In the genomic region with DNA sequence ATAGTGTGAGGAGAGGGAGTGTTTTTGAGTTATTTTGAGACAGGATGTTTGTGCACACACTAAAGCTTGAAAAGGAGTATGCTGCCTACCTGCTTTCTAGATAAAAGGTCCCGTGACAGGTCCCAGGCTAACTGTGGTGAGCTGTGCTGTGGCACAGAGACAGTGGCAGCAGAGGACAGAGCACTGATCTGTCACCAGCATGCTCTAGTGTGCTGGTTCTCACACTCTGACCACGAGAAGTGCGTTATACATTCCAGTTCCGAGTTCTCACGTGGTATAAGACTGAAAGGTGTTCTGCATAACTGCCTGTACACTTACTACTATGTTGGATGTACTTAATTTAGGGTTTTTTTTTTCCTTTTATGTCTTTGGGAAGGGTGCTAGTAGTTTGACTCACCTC, we compare ENCODE assay signal across 13 mouse cellular contexts. TPM values are rescaled to one million over a fixed set of nuclear protein-coding genes. Genes with fewer than 3 reads are reported as not detected.
DNase-seq lines count a peak whose midpoint lies in the region; ATAC-seq lines count a peak whose summit lies in the region.
"Had no signal": no experiment of that assay in that cellular context is flagged by ENCODE, and none has a peak within 500 bp of the region (broad histone marks: within the 10 kb centered on the region; RNA-seq: fewer than 3 reads in every experiment).

No protein-coding gene starts in this region.

- 52% methylated on average over 5 of the region's 5 CpGs for whole genome bisulfite sequencing in heart, embryonic 14.5 days
- 22% methylated on average over 5 of the region's 5 CpGs for WGBS in liver, embryonic 16.5 days (ENCODE audit: insufficient replicate concordance)
- 84% methylated on average over 5 of the region's 5 CpGs for WGBS in forebrain, embryonic 13.5 days

- ATAC-seq in heart, embryonic 14.5 days (ENCODE audit: insufficient number of reproducible peaks, insufficient read depth, low FRiP score, low read depth) = no peak; the same call in 1 of the 2 replicates
- ATAC-seq in liver, embryonic 16.5 days (ENCODE audit: low read depth) = peak; percentile 72
- no peak for ATAC-seq in forebrain, embryonic 13.5 days

- intact Hi-C loops in heart, postnatal 25 days (cut with DNase I) = no loop called here

- no peak overlapping the region for H3K4me3 ChIP-seq in heart, embryonic 14.5 days (ENCODE audit: control insufficient read depth in 1 of 2, insufficient read depth in 1 of 2, low read depth in 1 of 2, low read length in 2 of 2)
- H3K4me3 ChIP-seq in erythroblast, embryonic 14.5 days (replicated peaks) = peak overlapping the region; percentile 62
- H3K4me3 ChIP-seq in liver, embryonic 16.5 days (ENCODE audit: low read depth, low read length) = peak overlapping the region; percentile 19
- H3K4me3 ChIP-seq in forebrain, embryonic 13.5 days = no peak overlapping the region
- H3K4me3 ChIP-seq: embryonic facial prominence, embryonic 15.5 days; kidney, embryonic 15.5 days; lung, embryonic 15.5 days; myocyte had no signal

- H3K4me1 ChIP-seq in heart, embryonic 14.5 days (ENCODE audit: control insufficient read depth in 2 of 2, insufficient read depth in 2 of 2, low read length in 2 of 2) = peaks cover 2 to 28% of the 10 kb centered on the region in 2 experiments
- H3K4me1 ChIP-seq in erythroblast, embryonic 14.5 days (ENCODE audit: control insufficient read depth) = peaks cover 71% of the 10 kb centered on the region
- H3K4me1 ChIP-seq in liver, embryonic 16.5 days (ENCODE audit: control insufficient read depth, low read depth, low read length) = peaks cover 53% of the 10 kb centered on the region
- no peaks in the 10 kb centered on the region for H3K4me1 ChIP-seq in forebrain, embryonic 13.5 days
- H3K4me1 ChIP-seq: embryonic facial prominence, embryonic 15.5 days had no signal

- H3K9ac ChIP-seq in heart, embryonic 14.5 days (ENCODE audit: low read length) = no peak overlapping the region
- H3K9ac ChIP-seq in liver, embryonic 16.5 days (ENCODE audit: low read depth, low read length) = peak overlapping the region; percentile 41
- H3K9ac ChIP-seq in forebrain, embryonic 13.5 days = no peak overlapping the region
- H3K9ac ChIP-seq: embryonic facial prominence, embryonic 15.5 days; kidney, embryonic 15.5 days; lung, embryonic 15.5 days had no signal

- DNase-seq in heart, postnatal 25 days (ENCODE audit: low spot score) = no peak
- peak; percentile 72 for DNase-seq in thymus, postnatal 0 days (ENCODE audit: low spot score)
- DNase-seq in cerebellum, postnatal 14 days = no peak
- DNase-seq in gastrocnemius, postnatal 10 days = no peak
- DNase-seq: layer of hippocampus, postnatal 36 days had no signal

- H3K27me3 ChIP-seq in heart, embryonic 14.5 days (ENCODE audit: control insufficient read depth, insufficient read depth, low read length) = no peaks in the 10 kb centered on the region
- no peaks in the 10 kb centered on the region for H3K27me3 ChIP-seq in erythroblast, embryonic 14.5 days (ENCODE audit: control insufficient read depth)
- H3K27me3 ChIP-seq in liver, embryonic 16.5 days (ENCODE audit: control insufficient read depth, insufficient read depth, low read depth, low read length) = no peaks in the 10 kb centered on the region
- H3K27me3 ChIP-seq in forebrain, embryonic 13.5 days = no peaks in the 10 kb centered on the region
- H3K27me3 ChIP-seq: embryonic facial prominence, embryonic 15.5 days; kidney, embryonic 15.5 days; lung, embryonic 15.5 days had no signal

- no peak overlapping the region for H3K27ac ChIP-seq in heart, embryonic 14.5 days (replicated peaks in 1 of 2; ENCODE audit: control insufficient read depth in 1 of 2, insufficient read depth in 1 of 2, low read depth in 2 of 2, low read length in 2 of 2)
- peak overlapping the region; percentile 72; the same call in 1 of the 2 replicates for H3K27ac ChIP-seq in liver, embryonic 16.5 days (ENCODE audit: low read length)
- no peak overlapping the region for H3K27ac ChIP-seq in forebrain, embryonic 13.5 days
- H3K27ac ChIP-seq: embryonic facial prominence, embryonic 15.5 days; kidney, embryonic 15.5 days; lung, embryonic 15.5 days had no signal

- no peaks in the 10 kb centered on the region for H3K9me3 ChIP-seq in heart, embryonic 14.5 days (ENCODE audit: control insufficient read depth, low read length)
- no peaks in the 10 kb centered on the region for H3K9me3 ChIP-seq in erythroblast, embryonic 14.5 days (ENCODE audit: control insufficient read depth, low read length)
- H3K9me3 ChIP-seq in liver, embryonic 16.5 days (replicated peaks; ENCODE audit: control insufficient read depth, low read length) = no peaks in the 10 kb centered on the region
- no peaks in the 10 kb centered on the region for H3K9me3 ChIP-seq in forebrain, embryonic 13.5 days (replicated peaks)
- H3K9me3 ChIP-seq: embryonic facial prominence, embryonic 15.5 days; kidney, embryonic 15.5 days; lung, embryonic 15.5 days had no signal

- H3K36me3 ChIP-seq in heart, embryonic 14.5 days (ENCODE audit: control insufficient read depth, insufficient read depth, low read length) = no peaks in the 10 kb centered on the region; the same call in 1 of the 2 replicates
- peaks cover 50% of the 10 kb centered on the region for H3K36me3 ChIP-seq in erythroblast, embryonic 14.5 days (ENCODE audit: control insufficient read depth)
- H3K36me3 ChIP-seq in liver, embryonic 16.5 days (ENCODE audit: control insufficient read depth, insufficient read depth) = no peaks in the 10 kb centered on the region; the same call in 1 of the 2 replicates
- no peaks in the 10 kb centered on the region for H3K36me3 ChIP-seq in forebrain, embryonic 13.5 days (ENCODE audit: poor library complexity, severe bottlenecking)
- H3K36me3 ChIP-seq: embryonic facial prominence, embryonic 15.5 days; kidney, embryonic 15.5 days; lung, embryonic 15.5 days had no signal

- H3K4me2 ChIP-seq in heart, embryonic 14.5 days (ENCODE audit: low read length) = peak overlapping the region; percentile 20; the same call in 1 of the 2 replicates
- H3K4me2 ChIP-seq in liver, embryonic 16.5 days (ENCODE audit: low read depth, low read length) = peak overlapping the region; percentile 48
- no peak overlapping the region for H3K4me2 ChIP-seq in forebrain, embryonic 13.5 days
- H3K4me2 ChIP-seq: embryonic facial prominence, embryonic 15.5 days; kidney, embryonic 15.5 days; lung, embryonic 15.5 days had no signal

RNA-seq across cellular contexts. Expression of a gene that starts 50.0 kb away (rescaled TPM):
- polyA plus RNA-seq in heart, embryonic 14.5 days (2014; fragmentation: Nextera tagmentation; extraction: Ambion mirVana) = 111 and 122 TPM in 2 replicates
- total RNA-seq in heart, postnatal 25 days (2021) = 10 to 100 TPM; 65.5 to 75.5 TPM
- 0.12 and 0.28 TPM in 2 replicates for polyA plus RNA-seq in erythroblast, embryonic 14.5 days (2012)
- 30.5 and 31.3 TPM in 2 replicates for polyA plus RNA-seq in liver, embryonic 16.5 days (2015; fragmentation: Nextera tagmentation; extraction: Ambion mirVana)
- polyA plus RNA-seq in thymus, postnatal 0 days (2015; fragmentation: Nextera tagmentation; extraction: Ambion mirVana) = 130 and 131 TPM in 2 replicates
- polyA plus RNA-seq in forebrain, embryonic 13.5 days (2015; fragmentation: Nextera tagmentation; extraction: Ambion mirVana) = 135 and 146 TPM in 2 replicates
- 10 to 100 TPM; 66.2 to 71.1 TPM for total RNA-seq in gastrocnemius, postnatal 10 days (2021)

RNA-seq across cellular contexts. Expression of a gene that starts 56.1 kb away (rescaled TPM):
- polyA plus RNA-seq in heart, embryonic 14.5 days (2014; fragmentation: Nextera tagmentation; extraction: Ambion mirVana) = 27.0 and 29.2 TPM in 2 replicates
- total RNA-seq in heart, postnatal 25 days (2021) = 10 to 100 TPM; 18.8 to 21.6 TPM
- 0.82 and 0.86 TPM in 2 replicates for polyA plus RNA-seq in erythroblast, embryonic 14.5 days (2012)
- polyA plus RNA-seq in liver, embryonic 16.5 days (2015; fragmentation: Nextera tagmentation; extraction: Ambion mirVana) = 13.0 and 13.1 TPM in 2 replicates
- polyA plus RNA-seq in thymus, postnatal 0 days (2015; fragmentation: Nextera tagmentation; extraction: Ambion mirVana) = 45.7 and 49.9 TPM in 2 replicates
- polyA plus RNA-seq in forebrain, embryonic 13.5 days (2015; fragmentation: Nextera tagmentation; extraction: Ambion mirVana) = 48.8 and 51.4 TPM in 2 replicates
- total RNA-seq in gastrocnemius, postnatal 10 days (2021) = 10 to 100 TPM; 25.1 to 26.9 TPM

RNA-seq across cellular contexts. Expression of a gene that starts 56.5 kb away (rescaled TPM):
- polyA plus RNA-seq in heart, embryonic 14.5 days (2014; fragmentation: Nextera tagmentation; extraction: Ambion mirVana) = 11.0 and 12.0 TPM in 2 replicates
- 10 to 100 TPM; 15.2 to 17.0 TPM for total RNA-seq in heart, postnatal 25 days (2021)
- polyA plus RNA-seq in erythroblast, embryonic 14.5 days (2012) = 0.65 and 0.69 TPM in 2 replicates
- polyA plus RNA-seq in liver, embryonic 16.5 days (2015; fragmentation: Nextera tagmentation; extraction: Ambion mirVana) = 7.8 and 8.8 TPM in 2 replicates
- polyA plus RNA-seq in thymus, postnatal 0 days (2015; fragmentation: Nextera tagmentation; extraction: Ambion mirVana) = 86.6 and 108 TPM in 2 replicates
- 3.0 and 3.7 TPM in 2 replicates for polyA plus RNA-seq in forebrain, embryonic 13.5 days (2015; fragmentation: Nextera tagmentation; extraction: Ambion mirVana)
- total RNA-seq in gastrocnemius, postnatal 10 days (2021) = 10 to 100 TPM in 1 of 2 experiments, 1 to 10 TPM in 1; 8.7 to 11.3 TPM

Comparison
In these comparisons a context has a peak if more than half of its experiments do, and no peak if none do; other contexts are left out.
1. H3K4me3 ChIP-seq: peak in erythroblast, embryonic 14.5 days (single experiment) and liver, embryonic 16.5 days (single experiment); none in heart, embryonic 14.5 days (0 of 2) and forebrain, embryonic 13.5 days (single experiment).
2. RNA of a gene that starts 50.0 kb away (polyA plus RNA-seq): 135 to 146 TPM in forebrain, embryonic 13.5 days, 130 to 131 TPM in thymus, postnatal 0 days, 111 to 122 TPM in heart, embryonic 14.5 days and 30.5 to 31.3 TPM in liver, embryonic 16.5 days; 0.12 to 0.28 TPM in erythroblast, embryonic 14.5 days; every median in the first group is over 10 times any median in the second.